Mouse (Mus musculus) kidney, postnatal 25 days (tissue): ENCODE measurements around the gene Zfp414.

ENCODE experiments used
- DNase-seq, 2 experiments: peaks; one replicate each; pipeline ENCODE4 v3.0.0; 2021; ENCODE audit warnings: mixed read lengths in 2 of 2

The Zfp414 gene

DNA sequence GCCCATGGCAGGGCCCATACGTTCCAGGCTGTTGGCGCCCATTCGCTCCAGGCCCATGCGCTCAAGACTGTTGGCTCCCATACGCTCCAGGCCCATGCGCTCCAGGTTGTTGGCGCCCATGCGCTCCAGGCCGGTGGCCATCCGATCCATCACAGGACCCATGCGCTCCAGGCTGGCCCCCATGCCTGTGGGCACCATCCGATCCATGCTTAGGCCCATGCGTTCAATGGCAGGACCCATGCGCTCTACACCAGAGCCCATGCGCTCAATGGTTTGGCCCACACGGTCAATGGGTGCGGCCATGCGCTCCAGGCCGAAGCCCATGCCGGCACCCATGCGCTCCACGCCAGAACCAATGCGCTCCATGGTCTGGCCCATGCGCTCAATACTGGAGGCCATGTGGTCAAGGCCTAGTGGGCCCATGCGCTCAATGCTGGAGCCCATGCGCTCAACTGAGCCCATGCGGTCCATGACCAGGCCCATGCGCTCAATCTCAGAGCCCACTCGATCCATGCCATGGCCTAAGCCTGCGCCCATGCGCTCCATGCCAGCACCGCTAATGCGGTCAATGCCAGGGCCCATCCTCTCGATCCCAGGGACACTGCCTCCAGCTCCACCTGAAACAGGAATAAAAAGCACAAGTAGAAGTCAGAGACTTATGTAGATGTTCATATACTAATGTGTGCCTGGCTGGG, 21.0 kb downstream of the Zfp414 start:
- DNase-seq, result no peak

DNA sequence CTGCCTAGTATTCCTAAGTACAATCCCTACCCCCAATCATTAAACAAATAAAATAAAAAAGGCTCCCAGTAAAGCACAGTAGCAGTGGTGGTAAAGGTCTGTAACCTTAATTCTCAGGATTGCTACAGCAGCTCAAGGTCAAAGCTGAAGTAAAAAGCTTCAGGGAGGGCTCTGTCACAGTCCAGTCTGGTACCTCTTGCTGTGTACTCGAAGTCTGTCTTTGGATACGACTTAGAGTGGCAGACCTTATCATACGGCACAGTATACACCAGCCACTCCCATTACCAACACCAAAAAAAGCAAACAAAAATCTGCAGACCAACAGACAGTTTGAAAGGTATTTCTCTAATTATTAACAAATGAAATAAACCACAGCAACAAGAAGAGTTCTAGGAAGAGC, 37.9 kb downstream of the Zfp414 start:
- DNase-seq, result no peak

DNA sequence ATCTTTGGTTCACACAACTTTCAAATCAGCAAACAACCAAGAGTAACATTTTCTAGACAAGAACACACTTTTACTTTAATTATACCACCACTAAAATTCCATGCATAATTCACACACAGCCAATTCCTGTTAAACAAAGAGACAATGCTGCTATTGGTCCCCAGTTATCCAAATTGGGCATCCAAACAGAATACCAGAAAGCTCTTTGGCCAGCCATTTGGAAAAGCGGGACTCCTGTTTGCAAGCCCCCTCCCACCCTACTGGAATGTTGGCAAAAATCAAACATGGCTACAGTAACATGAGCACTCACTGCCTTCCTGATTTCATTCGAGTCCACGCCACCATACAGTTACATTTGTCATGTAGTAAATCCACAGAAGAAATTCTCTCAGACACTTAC, 40.8 kb downstream of the Zfp414 start:
- no peak for DNase-seq

DNA sequence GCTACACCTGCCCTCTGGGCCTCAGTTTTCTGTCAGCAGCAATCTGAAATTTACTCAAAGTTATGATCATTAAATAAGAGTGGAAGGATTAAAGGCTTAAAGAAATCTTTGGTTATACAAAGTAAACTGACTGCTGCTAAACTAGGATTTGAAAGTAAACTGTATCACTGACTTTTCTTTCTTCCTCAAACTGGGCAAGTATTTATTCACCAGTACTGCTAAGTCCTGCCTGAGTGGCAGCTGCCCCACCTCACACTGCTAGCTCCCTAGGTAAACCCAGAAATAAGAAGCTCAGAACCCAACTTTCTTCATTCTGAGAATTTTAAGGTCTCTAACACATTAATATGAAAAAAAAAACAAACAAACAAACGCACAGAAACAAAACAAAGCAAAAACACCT, 44.9 kb downstream of the Zfp414 start:
- no peak for DNase-seq

DNA sequence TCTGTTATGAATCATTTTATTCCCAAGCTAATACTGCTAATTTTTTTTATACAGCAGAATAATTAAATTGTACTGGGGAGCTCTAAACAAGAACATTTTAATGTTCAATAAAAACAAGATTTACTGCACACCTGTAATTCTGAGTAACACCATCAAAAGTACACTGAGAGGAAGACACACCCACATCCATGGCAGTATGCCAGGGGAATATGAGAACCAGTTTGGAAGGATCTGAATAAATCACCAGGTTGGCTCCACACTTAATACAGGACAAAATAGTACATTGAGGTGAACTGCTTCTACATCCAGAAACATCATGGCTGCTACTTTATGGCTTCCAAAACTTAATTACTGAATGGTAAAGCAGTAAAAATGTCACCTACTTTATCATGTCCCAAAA, 46.6 kb downstream of the Zfp414 start:
- DNase-seq, result peak; percentile 56 to 70

DNA sequence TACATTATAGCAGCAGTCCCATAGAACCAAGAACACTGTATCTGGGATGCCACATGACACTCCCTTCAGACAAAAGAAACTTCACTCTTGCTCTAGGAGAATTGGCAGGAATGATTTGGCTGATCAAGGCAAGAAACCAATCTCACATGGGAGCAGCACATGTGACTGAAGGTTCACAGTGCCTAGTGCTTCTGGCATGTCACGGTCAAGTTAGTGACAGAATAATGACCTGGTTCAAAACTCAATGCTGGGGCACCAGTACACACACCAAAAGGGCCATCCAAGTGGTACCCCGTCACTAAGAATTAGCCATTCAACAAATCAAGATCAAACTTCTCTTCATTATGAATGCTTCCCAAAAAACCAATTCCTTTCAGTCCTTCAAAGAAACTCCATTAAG, 47.2 kb downstream of the Zfp414 start:
- DNase-seq, result no peak

DNA sequence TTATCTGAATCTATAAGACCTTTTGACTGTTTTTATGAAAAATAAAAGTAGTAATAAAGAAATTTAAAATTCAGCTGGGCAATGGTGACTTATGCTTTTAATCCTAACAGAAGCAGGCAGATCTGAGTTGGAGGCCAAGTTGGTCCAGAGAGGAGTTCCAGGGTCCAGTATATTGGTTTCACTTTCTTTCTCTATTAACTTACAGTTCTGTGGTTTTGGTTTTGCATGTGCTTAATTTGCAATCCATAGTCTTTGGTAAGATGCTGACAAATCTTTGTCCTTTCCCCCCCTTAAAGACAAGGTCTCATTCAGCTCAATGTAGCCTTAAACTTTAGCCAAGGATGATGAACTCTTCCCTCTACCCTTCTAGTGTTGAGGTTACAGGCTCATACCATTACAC, 49.9 kb downstream of the Zfp414 start:
- no peak for DNase-seq
